Mouse (Mus musculus) intestine, embryonic 16.5 days (tissue): ENCODE results near the gene Olfr550. TPM values are rescaled to one million over a fixed set of nuclear protein-coding genes. Genes with fewer than 3 reads are reported as not detected.

Experiments
- ATAC-seq: fragments of 200-750 bp; cut with Nextera tagmentation; 2 replicates; pipeline ENCODE4 v1.8.0; 2017; ENCODE audit warnings: moderate TSS enrichment, moderate library complexity
- H3K27ac ChIP-seq: fragments of 300-500 bp; sonication (generic); 2 replicates; pipeline ENCODE4 v1.5.1; 2014; ENCODE audit warnings: mild to moderate bottlenecking, low read length
- H3K27me3 ChIP-seq: fragments of 300-500 bp; sonication (generic); replicated peaks from 2 replicates; pipeline ENCODE4 v1.6.1; 2014; ENCODE audit warnings: low read length, control low read depth, mixed read lengths; ENCODE audit not compliant: control insufficient read depth, insufficient read depth
- H3K36me3 ChIP-seq: fragments of 300-500 bp; sonication (generic); 2 replicates; pipeline ENCODE4 v1.6.1; 2014; ENCODE audit warnings: low read length, control low read depth; ENCODE audit not compliant: control insufficient read depth, insufficient read depth
- H3K4me1 ChIP-seq: fragments of 300-500 bp; sonication (generic); 2 replicates; pipeline ENCODE4 v1.6.1; 2014; ENCODE audit warnings: low read length, control low read depth, mixed read lengths; ENCODE audit not compliant: control insufficient read depth, insufficient read depth
- H3K4me2 ChIP-seq: fragments of 300-500 bp; sonication (generic); 2 replicates; pipeline ENCODE4 v1.6.1; 2014; ENCODE audit warnings: low read depth, low read length, control low read depth
- H3K4me3 ChIP-seq: fragments of 300-500 bp; sonication (generic); 2 replicates; pipeline ENCODE4 v1.5.1; 2014; ENCODE audit warnings: mild to moderate bottlenecking, low read length
- H3K9ac ChIP-seq: fragments of 300-500 bp; sonication (generic); 2 replicates; pipeline ENCODE4 v1.6.1; 2014; ENCODE audit warnings: low read depth, low read length
- H3K9me3 ChIP-seq: fragments of 300-500 bp; sonication (generic); 2 replicates; pipeline ENCODE4 v1.6.1; 2016; ENCODE audit warnings: low read length, control low read depth; ENCODE audit not compliant: control insufficient read depth
- WGBS: fragments of 180-500 bp; shearing (Covaris S2); extraction: QIAGEN DNeasy Blood & Tissue Kit; methylation state at CpG from one replicate; pipeline ENCODE4 v1.1.7; 2014; 5-methylcytosine and 5-hydroxymethylcytosine counted together
- polyA plus RNA-seq: library from polyadenylated mRNA; unstranded; fragments of >200 nt; fragmentation: Nextera tagmentation; extraction: Ambion mirVana; gene quantifications from 2 replicates; pipeline ENCODE4 v1.2.1, GENCODE M21; 2015

Olfr550 gene
- polyA plus RNA-seq: not detected in 2 replicates

- Histone ChIP-seq H3K4me2 (no peak within 1 kb of the TSS), H3K9ac (no peak within 1 kb of the TSS), H3K4me3 (no peak within 1 kb of the TSS), H3K9me3 (no peaks in the 10 kb centered on the region), H3K27me3 (no peaks in the 10 kb centered on the region), H3K27ac (no peak within 1 kb of the TSS), H3K36me3 (no peaks in the 10 kb centered on the region), H3K4me1 (no peaks in the 10 kb centered on the region)
- WGBS: 88% methylated on average over 8 of the region's 8 CpGs
- ATAC-seq: no peak
These were observed at the start of gene Olfr550 for GRCm38 (mm10) chr7:102571142-102571541. TSS of gene Olfr550 (plus strand) at chr7:102571442.

- H3K4me1 ChIP-seq: no peaks in the 10 kb centered on the region
- H3K4me3 ChIP-seq: no peak overlapping the region
- H3K4me2 ChIP-seq: no peak overlapping the region
- no peak overlapping the region for H3K9ac ChIP-seq
- no peak for ATAC-seq
- no peak overlapping the region for H3K27ac ChIP-seq
- H3K9me3 ChIP-seq: no peaks in the 10 kb centered on the region
- no peaks in the 10 kb centered on the region for H3K27me3 ChIP-seq
- H3K36me3 ChIP-seq: no peaks in the 10 kb centered on the region
- 87% methylated on average over 1 of the region's 1 CpGs for WGBS
These were observed 42.2 kb upstream of the Olfr550 start for GRCm38 (mm10) chr7:102529052-102529451.

GRCm38 (mm10) chr7:102534449-102534848 is 36.8 kb upstream of the Olfr550 start, which contains the start of gene Olfr547:
TSS of gene Olfr547 (plus strand) at chr7:102534749.
- no peaks in the 10 kb centered on the region for H3K36me3 ChIP-seq
- ATAC-seq: no peak
- no peaks in the 10 kb centered on the region for H3K9me3 ChIP-seq
- no peaks in the 10 kb centered on the region for H3K27me3 ChIP-seq
- no peak within 1 kb of the TSS for H3K4me3 ChIP-seq
- WGBS: 78% methylated on average over 1 of the region's 1 CpGs
- no peak within 1 kb of the TSS for H3K27ac ChIP-seq
- no peak within 1 kb of the TSS for H3K9ac ChIP-seq
- no peaks in the 10 kb centered on the region for H3K4me1 ChIP-seq
- H3K4me2 ChIP-seq: no peak within 1 kb of the TSS

GRCm38 (mm10) chr7:102540596-102540995 is 30.6 kb upstream of the Olfr550 start, which contains the start of gene Olfr548-ps1:
TSS of gene Olfr548-ps1 (plus strand) at chr7:102540896.
- WGBS: 83% methylated on average over 2 of the region's 2 CpGs

GRCm38 (mm10) chr7:102541251-102541650 is 30.0 kb upstream of the Olfr550 start:
- no peak for ATAC-seq
- Histone ChIP-seq H3K9ac (no peak overlapping the region), H3K4me3 (no peak overlapping the region), H3K4me2 (no peak overlapping the region), H3K36me3 (no peaks in the 10 kb centered on the region), H3K27ac (no peak overlapping the region), H3K4me1 (no peaks in the 10 kb centered on the region), H3K9me3 (no peaks in the 10 kb centered on the region), H3K27me3 (no peaks in the 10 kb centered on the region)
- WGBS: 64% methylated on average over 3 of the region's 3 CpGs

More at GRCm38 (mm10) chr7:102540596-102540995, 30.6 kb upstream of the Olfr550 start, which contains the start of gene Olfr548-ps1:
- H3K27me3 ChIP-seq: no peaks in the 10 kb centered on the region
- no peak for ATAC-seq
- no peak within 1 kb of the TSS for H3K9ac ChIP-seq
- H3K36me3 ChIP-seq: no peaks in the 10 kb centered on the region
- H3K27ac ChIP-seq: no peak within 1 kb of the TSS
- no peak within 1 kb of the TSS for H3K4me2 ChIP-seq
- no peak within 1 kb of the TSS for H3K4me3 ChIP-seq
- no peaks in the 10 kb centered on the region for H3K9me3 ChIP-seq
- H3K4me1 ChIP-seq: no peaks in the 10 kb centered on the region

GRCm38 (mm10) chr7:102549570-102549969 is 21.7 kb upstream of the Olfr550 start, which contains the start of gene Olfr549:
TSS of gene Olfr549 (plus strand) at chr7:102549870.
- Histone ChIP-seq H3K9ac (no peak within 1 kb of the TSS), H3K27ac (no peak within 1 kb of the TSS), H3K36me3 (no peaks in the 10 kb centered on the region), H3K4me2 (no peak within 1 kb of the TSS), H3K27me3 (no peaks in the 10 kb centered on the region), H3K4me3 (no peak within 1 kb of the TSS), H3K9me3 (no peaks in the 10 kb centered on the region), H3K4me1 (no peaks in the 10 kb centered on the region)
- WGBS: 85% methylated on average over 3 of the region's 3 CpGs
- ATAC-seq: no peak

- Histone ChIP-seq H3K4me3 (no peak overlapping the region), H3K36me3 (no peaks in the 10 kb centered on the region), H3K4me2 (no peak overlapping the region), H3K27ac (no peak overlapping the region), H3K27me3 (no peaks in the 10 kb centered on the region), H3K9me3 (no peaks in the 10 kb centered on the region), H3K9ac (no peak overlapping the region), H3K4me1 (no peaks in the 10 kb centered on the region)
- no peak for ATAC-seq
- WGBS: 84% methylated on average over 3 of the region's 3 CpGs
These were observed 18.0 kb upstream of the Olfr550 start for GRCm38 (mm10) chr7:102553279-102553678.

- 0 out of 2 replicates have a peak, but pooled peaks cover 6% of the 10 kb centered on the region for H3K4me1 ChIP-seq
- peak within 1 kb of the TSS; percentile 85 for H3K4me2 ChIP-seq
- no peaks in the 10 kb centered on the region for H3K9me3 ChIP-seq
- ATAC-seq: peak; percentile 100
- 14% methylated on average over 10 of the region's 10 CpGs for WGBS
- H3K9ac ChIP-seq: peak within 1 kb of the TSS; percentile 78
- no peaks in the 10 kb centered on the region for H3K36me3 ChIP-seq
- no peaks in the 10 kb centered on the region for H3K27me3 ChIP-seq
- H3K27ac ChIP-seq: no peak within 1 kb of the TSS
- H3K4me3 ChIP-seq: peak within 1 kb of the TSS; percentile 70
These were observed 5.9 kb upstream of the Olfr550 start, which contains the start of gene Trim21 for GRCm38 (mm10) chr7:102564999-102565997. TSS of gene Trim21 (minus strand) at chr7:102565486.

- Histone ChIP-seq H3K4me3 (no peak overlapping the region), H3K9me3 (no peaks in the 10 kb centered on the region), H3K4me2 (no peak overlapping the region), H3K27me3 (no peaks in the 10 kb centered on the region), H3K27ac (no peak overlapping the region), H3K36me3 (no peaks in the 10 kb centered on the region), H3K4me1 (0 out of 2 replicates have a peak, but pooled peaks cover 6% of the 10 kb centered on the region), H3K9ac (no peak overlapping the region)
- 91% methylated on average over 4 of the region's 4 CpGs for WGBS
- no peak for ATAC-seq
These were observed 5.0 kb upstream of the Olfr550 start for GRCm38 (mm10) chr7:102566219-102566618.
